Mouse (Mus musculus): Measurements from ENCODE around the gene Brd3.

DNA sequence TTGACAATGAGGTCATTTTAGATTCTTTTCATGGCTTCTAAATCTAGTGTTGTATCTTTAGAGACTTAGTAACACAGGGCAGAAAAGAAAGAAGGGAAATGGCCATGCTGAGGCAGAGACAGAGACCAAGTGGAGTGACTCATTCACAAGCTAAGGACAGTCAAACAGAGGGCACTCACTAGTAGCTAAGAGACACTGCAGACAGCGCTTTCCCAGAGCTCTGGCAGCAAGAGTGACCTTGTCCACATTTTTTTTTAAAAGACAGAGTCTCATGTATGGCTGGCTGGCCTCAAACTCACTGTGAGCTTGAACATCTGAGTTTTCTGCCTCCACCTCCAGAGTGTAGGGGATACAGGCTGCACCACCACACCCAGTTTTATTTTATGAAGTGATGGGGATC lies 69.6 kb downstream of the Brd3 start:
- TF ChIP-seq CTCF (conservative IDR thresholded peaks at IDR 0.05; ENCODE audit: low read length) = no peak
- no peak for TF ChIP-seq NANOG (IDR thresholded peaks at IDR 0.05; ENCODE audit: borderline replicate concordance, low read length)
- TF ChIP-seq POU5F1 (IDR thresholded peaks at IDR 0.05; ENCODE audit: borderline replicate concordance, low read length) = no peak

All from E14TG2a.4 (cell line).